Mouse (Mus musculus): ENCODE results near the gene Dnajb14. TPM values are rescaled to one million over a fixed set of nuclear protein-coding genes. Genes with fewer than 3 reads are reported as not detected.
"Not testable (repeated sequence)": the region's sequence is repeated elsewhere in the genome, so short reads cannot be mapped to it uniquely, and the experiment has no call there.

Gene Dnajb14
- polyA plus RNA-seq, 1 experiment: not detected

GRCm38 (mm10) chr3:137963508-137963907, 96.0 kb downstream of the Dnajb14 start:
- no peak overlapping the region for H3K4me3 ChIP-seq (ENCODE audit: insufficient read depth, low read depth, low read length)
- peaks cover 3% of the 10 kb centered on the region; the same call in 1 of the 2 replicates for H3K4me1 ChIP-seq (ENCODE audit: control insufficient read depth, insufficient read depth, low read length)
- WGBS: 76% methylated on average over 8 of the region's 8 CpGs
- H3K27ac ChIP-seq (ENCODE audit: insufficient read depth, low read depth, low read length): no peak overlapping the region
- TF ChIP-seq POLR2A (IDR thresholded peaks at IDR 0.05; ENCODE audit: insufficient read depth, low read depth, low read length) (no peak), CTCF (IDR thresholded peaks at IDR 0.05; ENCODE audit: insufficient read depth, low read depth, low read length) (no peak)

- not testable (repeated sequence) for H3K4me3 ChIP-seq (ENCODE audit: insufficient read depth, low read depth, low read length); H3K4me1 ChIP-seq (ENCODE audit: control insufficient read depth, insufficient read depth, low read length); H3K27ac ChIP-seq (ENCODE audit: insufficient read depth, low read depth, low read length)
- WGBS: 17% methylated on average over 1 of the region's 1 CpGs
These were observed 96.5 kb downstream of the Dnajb14 start for GRCm38 (mm10) chr3:137964014-137964413.

Other genes with a start within 250 kb of the Dnajb14 start
- gene Ddit4l, start 246.1 kb upstream of the Dnajb14 start, polyA plus RNA-seq (2012; ENCODE audit: insufficient read depth, insufficient read length, low replicate concordance, missing spikeins): not detected in 2 replicates
- gene Gm21962, start 196.2 kb upstream of the Dnajb14 start, polyA plus RNA-seq (2012; ENCODE audit: insufficient read depth, insufficient read length, low replicate concordance, missing spikeins): not detected in 2 replicates
- not detected in 2 replicates for gene H2afz, start 3.2 kb upstream of the Dnajb14 start, polyA plus RNA-seq (2012; ENCODE audit: insufficient read depth, insufficient read length, low replicate concordance, missing spikeins)
- not detected in 2 replicates for gene Lamtor3, start 50.8 kb downstream of the Dnajb14 start, polyA plus RNA-seq (2012; ENCODE audit: insufficient read depth, insufficient read length, low replicate concordance, missing spikeins)
- not detected in 2 replicates for gene Dapp1, start 113.9 kb downstream of the Dnajb14 start, polyA plus RNA-seq (2012; ENCODE audit: insufficient read depth, insufficient read length, low replicate concordance, missing spikeins)
- not detected in 2 replicates for gene 1110002E22Rik, start 197.4 kb downstream of the Dnajb14 start, polyA plus RNA-seq (2012; ENCODE audit: insufficient read depth, insufficient read length, low replicate concordance, missing spikeins)
- not detected in 2 replicates for gene Gm5105, start 199.7 kb downstream of the Dnajb14 start, polyA plus RNA-seq (2012; ENCODE audit: insufficient read depth, insufficient read length, low replicate concordance, missing spikeins)

Measured in olfactory bulb, adult 2 months (tissue).